Mouse (Mus musculus) lung, postnatal 25 days (tissue): ENCODE measurements around the gene Yipf7.

Source experiments
- DNase-seq: peaks from one replicate; pipeline ENCODE4 v3.0.0; 2022; ENCODE audit warnings: low spot score

Gene Yipf7

DNA sequence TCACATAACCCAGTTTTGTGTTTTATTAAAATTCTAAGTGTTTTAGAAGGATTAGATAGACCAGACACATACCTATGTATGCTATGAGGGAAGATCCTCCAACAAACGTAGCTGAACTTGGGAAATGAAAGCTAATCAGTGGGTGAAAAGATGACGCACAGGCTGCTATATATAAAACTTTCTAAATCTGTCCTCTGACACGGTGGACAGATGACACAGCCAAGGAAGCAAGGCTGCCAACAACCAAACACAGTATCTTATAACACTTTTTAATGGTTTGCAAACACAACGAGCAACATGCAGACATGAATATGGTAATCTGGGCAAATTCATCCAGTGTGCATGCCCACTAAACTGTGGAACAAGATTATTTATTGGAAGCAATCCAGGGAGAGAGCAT is at the start of gene Yipf7:
Yipf7 (minus strand) TSS at position 160 of the 400 bp plus-strand sequence.
- no peak for DNase-seq

DNA sequence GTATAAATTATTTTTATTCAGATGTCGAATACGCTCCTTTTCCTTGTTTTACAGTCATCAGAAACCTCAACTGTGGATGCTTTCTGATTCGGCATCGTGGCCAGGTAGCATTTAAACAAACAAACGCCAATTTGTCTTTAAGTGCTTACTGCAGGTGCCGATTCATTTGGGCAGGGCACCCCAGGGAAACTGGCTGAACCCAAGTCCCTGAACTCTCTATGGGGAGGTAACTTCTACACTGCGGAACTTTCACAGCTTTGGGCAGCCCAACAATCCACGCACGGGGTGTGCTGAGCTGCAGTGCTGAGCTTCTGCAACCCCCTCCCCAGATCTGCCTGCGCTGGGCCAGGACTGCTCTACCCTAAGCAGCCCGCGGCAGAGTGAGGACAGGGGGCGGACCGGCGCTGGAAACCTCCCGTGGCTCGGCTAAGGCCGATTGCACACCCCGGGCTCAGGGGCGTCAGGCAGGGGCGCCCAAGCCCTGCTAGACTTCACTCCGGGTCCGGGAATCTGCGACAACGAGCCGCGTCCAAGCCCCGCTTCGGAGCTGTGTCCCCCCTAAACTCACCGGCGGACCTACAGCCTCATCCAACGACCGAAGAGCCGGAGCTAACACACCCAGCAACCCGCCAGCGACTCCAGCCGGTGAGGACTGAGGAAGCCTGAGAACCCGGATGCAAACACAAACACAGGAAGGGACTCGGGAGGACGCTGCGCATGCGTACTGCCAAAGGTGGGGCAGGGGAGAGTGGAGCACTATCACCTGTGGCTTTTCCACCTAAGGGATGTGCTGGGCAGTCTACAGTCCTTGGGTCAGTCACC is 49.4 kb upstream of the Yipf7 start, which contains the start of gene Gnpda2:
Gnpda2 (minus strand) TSS at position 701 of the 822 bp plus-strand sequence.
- peak; percentile 88 for DNase-seq

DNA sequence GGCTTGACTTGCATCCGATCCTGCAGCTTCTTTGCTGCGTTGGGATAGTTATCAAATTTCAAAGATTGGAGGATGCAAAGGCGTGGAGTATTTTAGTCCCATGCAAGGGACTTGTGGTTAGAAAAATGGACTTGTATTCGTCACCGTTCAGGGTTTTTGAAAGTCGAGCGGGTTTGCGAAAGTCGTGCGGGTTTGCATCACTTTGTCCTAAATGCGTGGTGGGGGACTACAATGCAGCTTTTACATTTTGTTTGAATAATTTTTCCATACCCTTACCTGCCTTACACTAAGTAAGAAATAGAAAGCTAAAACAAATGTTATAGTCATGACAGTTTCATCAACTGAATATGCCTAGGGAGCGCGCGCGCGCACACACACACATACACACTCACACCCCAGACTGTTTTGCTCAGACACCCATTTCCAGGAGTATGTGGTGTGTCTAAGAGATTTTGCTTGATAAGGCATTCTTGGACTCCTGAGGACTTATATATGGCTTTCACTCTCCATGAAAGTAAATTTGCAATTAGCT is 15.0 kb upstream of the Yipf7 start:
- DNase-seq = no peak

DNA sequence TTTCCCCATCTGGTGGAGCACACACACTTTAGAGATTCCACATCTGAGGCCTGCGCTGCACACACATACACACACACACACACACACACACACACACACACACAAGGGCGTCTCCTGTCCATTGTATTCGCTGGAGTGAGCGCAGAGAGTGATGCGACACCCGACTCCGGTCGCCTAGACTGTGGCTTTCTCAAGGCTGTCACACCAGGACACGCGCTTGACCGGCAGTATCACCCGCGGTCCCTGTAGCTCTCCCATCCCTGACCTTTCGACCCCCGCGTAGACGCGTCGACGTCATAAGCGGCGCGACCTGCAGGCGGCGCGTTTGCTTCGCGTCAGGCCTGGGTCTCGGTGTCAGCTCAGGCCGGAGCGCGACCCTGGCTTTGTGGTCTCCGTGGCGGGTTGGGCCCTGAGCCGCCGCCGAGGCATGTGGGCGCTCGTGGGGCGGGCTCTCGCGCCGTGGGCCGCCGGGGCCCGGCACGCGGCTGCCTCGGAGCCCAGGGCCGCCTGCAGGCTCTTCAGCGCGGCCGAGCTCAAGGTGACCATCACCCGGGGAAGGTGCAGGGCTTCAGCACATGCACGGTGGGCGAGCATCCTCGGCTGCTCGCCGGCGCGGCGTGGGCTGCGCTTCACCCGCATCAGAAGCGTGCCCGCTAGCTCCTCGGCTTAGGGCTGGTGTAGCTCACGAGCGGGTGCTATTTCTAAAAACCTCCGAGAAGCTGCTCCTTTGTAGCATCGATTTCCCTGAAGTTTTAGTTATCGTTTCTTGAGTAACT is 14.4 kb upstream of the Yipf7 start, which contains the start of gene Guf1:
Guf1 (plus strand) TSS at position 296 of the 776 bp plus-strand sequence.
- DNase-seq = peak; percentile 92

DNA sequence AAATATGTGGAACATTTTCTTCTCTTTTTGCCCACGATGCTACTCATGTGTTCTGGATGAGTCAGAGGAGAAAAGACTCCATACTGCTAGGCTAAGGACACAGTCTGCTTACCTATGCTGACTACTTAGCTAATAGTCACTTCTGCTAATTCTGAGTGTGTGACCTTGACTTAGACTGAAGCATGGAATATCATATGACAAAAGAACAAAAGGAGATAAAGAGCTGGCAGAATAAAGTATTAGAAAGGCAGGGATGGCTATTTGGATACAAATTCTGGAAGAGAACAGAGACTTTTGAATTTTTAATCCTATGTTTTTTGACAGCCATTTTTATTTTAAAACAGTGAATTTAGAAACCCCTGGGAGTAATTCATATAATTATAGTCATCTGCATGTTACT is 768 bp downstream of the Yipf7 start:
- DNase-seq = no peak

DNA sequence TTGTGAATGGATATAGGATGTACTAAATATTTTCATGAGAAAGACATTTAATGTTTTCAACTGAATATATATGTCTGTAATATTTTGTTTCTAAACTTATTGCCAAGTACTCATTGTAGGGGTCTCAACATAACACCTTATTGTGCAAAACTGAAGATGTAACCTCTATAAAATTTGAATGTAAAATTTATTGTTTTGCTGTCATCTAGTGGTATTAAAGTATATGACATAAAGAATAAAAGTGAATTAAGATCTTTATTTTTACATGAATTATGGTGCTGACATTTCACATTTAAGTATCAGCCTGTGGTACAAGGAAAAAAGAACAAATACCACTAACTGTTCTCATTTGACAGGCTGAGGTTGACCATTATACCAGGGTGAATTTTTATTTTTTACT is 18.5 kb downstream of the Yipf7 start:
- no peak for DNase-seq

DNA sequence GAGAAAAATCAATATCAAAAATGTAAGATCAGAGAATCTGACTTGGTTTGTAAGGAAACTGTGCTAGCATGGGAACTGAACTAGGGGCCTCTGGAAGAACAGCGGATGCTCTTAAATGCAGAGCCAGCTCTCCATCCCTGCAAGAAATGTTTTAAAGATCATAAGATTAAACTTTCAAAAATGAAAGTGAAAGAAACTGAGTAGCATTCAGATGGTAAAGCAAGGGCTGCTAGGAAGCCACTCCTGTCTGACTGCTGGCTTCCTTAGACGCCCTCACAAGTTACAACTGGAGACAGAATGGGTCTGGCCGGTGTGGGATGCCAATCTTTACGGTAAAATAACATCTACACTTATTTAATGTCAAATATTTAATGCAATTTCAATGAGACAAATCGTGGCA is 20.4 kb downstream of the Yipf7 start:
- DNase-seq = no peak

DNA sequence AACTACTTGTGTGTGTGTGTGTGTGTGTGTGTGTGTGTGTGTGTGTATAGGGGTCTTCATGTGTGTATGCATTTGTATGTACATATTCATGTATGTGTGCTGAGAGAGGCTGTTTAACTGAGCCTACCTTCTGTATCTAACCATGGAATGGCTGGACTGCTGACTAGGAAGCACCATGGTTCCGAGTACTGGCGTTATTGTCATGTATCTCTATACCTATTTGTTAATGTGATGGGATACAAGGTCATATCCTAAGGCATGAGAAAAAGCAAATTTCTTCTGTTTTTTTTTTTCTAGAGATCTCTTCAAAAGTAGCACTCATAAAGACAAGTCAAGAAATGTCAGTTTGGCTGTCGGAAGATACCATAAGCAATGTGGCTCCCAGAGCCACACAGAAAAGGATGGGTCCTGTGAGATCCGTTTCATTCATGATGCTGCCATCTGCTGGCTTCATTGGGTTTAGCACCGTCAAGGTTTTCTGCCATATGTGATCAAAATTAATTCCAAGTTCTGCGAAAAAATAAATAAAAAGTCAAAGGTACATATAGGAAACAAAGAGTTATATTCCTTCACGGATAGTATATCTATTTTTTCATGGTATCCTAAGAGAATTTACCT is 21.7 kb downstream of the Yipf7 start:
- DNase-seq = peak; percentile 17

DNA sequence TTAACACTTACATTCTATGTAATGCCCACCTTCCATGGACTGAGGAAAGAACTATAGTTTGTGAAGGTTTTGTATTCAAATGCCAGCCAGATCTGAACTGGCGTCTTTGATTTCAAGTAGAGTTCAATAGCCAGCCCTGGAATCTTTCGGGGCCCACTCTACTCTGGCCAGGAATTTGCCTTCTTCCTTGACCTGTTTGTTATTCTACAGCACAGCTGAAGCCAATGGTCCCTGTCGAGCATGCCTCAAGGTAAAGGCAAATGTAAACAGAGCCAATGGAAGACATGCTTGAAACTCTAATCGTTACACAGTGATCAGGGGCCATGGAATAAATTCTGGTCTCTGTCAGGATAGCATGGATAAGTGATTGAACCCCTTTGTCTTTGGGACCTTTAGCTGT is 30.2 kb downstream of the Yipf7 start:
- DNase-seq = no peak

DNA sequence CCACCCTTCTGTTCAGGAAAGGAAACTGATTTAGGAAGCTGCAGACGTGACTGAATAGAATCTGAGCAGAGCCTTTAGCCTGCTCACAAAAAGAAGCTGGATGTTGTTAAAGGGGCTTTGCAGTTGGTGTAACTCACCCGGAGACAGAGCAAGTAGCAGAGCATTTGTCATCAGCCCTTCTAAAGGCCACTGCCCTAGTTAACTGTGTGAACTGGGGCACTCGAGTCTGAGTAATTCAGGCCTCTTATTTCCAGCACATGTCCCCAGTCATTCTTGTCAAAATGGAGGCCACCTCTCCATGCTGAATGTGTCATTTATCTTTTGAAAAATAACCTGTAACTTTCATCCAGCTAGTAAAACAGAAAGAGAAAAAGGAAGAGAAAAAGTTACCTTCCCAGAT is 30.8 kb downstream of the Yipf7 start:
- no peak for DNase-seq

DNA sequence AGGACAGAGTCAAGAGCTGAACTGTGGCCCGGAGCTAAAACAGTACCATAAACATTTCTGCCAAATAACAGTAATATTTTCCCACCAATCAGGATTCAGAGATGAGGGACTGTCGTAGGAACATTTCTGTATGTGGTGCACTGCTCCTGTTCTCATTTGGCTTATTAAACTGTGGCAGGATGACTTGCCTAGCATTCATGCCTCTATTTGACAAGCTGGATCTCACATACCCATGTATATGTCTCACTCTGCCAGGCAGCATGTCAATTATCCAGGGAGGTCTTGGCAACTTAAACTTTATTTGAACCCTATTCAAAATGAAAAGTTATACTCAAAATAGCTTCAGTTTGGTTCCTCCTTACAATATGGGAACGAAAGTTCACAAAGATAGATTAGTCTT is 35.4 kb downstream of the Yipf7 start:
- DNase-seq = no peak

DNA sequence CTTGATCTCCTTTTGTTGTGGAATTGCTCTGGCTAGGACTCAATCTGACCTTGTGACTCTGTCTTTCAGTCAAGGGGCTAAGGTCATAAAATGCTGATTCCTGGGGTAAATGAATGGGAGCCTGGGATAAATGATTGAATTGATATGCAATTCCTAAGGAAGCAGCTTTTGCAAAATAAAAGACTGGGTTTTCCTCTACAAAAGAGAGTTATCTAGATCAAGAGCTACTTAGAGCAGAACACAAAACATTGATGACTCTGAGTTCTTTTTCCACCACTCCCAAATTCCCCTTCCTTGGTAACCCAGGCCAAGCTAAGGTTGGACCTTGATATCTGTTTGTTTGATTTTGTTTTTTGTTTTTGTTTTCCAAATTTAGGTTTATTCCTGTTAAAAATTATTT is 53.4 kb downstream of the Yipf7 start:
- DNase-seq = no peak

DNA sequence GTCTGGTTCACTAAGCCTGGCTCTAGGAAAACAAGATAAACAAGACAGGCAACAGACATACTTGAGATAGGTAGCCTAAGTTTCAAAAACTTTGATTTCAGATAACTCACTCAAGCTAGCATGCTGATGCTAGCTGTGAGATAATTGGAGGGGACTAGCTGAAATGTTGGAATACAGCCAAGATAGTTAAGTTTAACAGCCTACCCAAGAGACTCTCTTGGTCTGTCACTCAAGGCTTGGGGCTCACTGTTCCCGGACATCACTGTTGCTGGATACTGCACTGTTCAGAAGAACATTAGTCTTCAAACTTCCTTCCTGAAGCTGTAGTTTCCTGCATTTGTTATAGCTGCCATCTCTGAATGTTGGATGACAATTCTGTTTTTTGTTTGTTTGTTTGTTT is 74.9 kb downstream of the Yipf7 start:
- DNase-seq = no peak
